Mouse (Mus musculus) lung, postnatal 0 days (tissue): Measurements from ENCODE around the gene Bmpr1a. TPM values are rescaled to one million over a fixed set of nuclear protein-coding genes. Genes with fewer than 3 reads are reported as not detected.
A peak's percentile ranks its signal among the peaks of the same experiment; 100 is the strongest.

Source experiments
- ATAC-seq: fragments of 200-750 bp; cut with Nextera tagmentation; 2 replicates; pipeline ENCODE4 v1.8.0; 2017; ENCODE audit warnings: moderate library complexity
- DNase-seq: peaks from one replicate; pipeline ENCODE4 v3.0.0-alpha.2; 2016; ENCODE audit warnings: low spot score
- H3K27ac ChIP-seq: fragments of 300-500 bp; sonication (generic); 2 replicates; pipeline ENCODE4 v1.5.1; 2014; ENCODE audit warnings: antibody characterized with exemption, mild to moderate bottlenecking, low read length, mixed read lengths
- H3K27me3 ChIP-seq: fragments of 300-500 bp; sonication (generic); replicated peaks from 2 replicates; pipeline ENCODE4 v1.6.1; 2014; ENCODE audit warnings: low read length, mixed read lengths; ENCODE audit not compliant: insufficient read depth
- H3K36me3 ChIP-seq: fragments of 300-500 bp; sonication (generic); 2 replicates; pipeline ENCODE4 v1.6.1; 2014; ENCODE audit warnings: low read length, mixed read lengths; ENCODE audit not compliant: insufficient read depth
- H3K4me1 ChIP-seq: fragments of 300-500 bp; sonication (generic); 2 replicates; pipeline ENCODE4 v1.6.1; 2014; ENCODE audit warnings: antibody characterized with exemption, low read depth, low read length, mixed read lengths; ENCODE audit not compliant: insufficient read depth
- H3K4me2 ChIP-seq: fragments of 300-500 bp; sonication (generic); replicated peaks from 2 replicates; pipeline ENCODE4 v1.6.1; 2014; ENCODE audit warnings: low read depth, mild to moderate bottlenecking, low read length, moderate library complexity, mixed read lengths
- H3K4me3 ChIP-seq: fragments of 300-500 bp; sonication (generic); 2 replicates; pipeline ENCODE4 v1.5.1; 2014; ENCODE audit warnings: low read depth, low read length
- H3K9ac ChIP-seq: fragments of 300-500 bp; sonication (generic); replicated peaks from 2 replicates; pipeline ENCODE4 v1.6.1; 2014; ENCODE audit warnings: low read depth, mild to moderate bottlenecking
- H3K9me3 ChIP-seq: fragments of 300-500 bp; sonication (generic); 2 replicates; pipeline ENCODE4 v1.6.1; 2016; ENCODE audit warnings: low read length, mixed read lengths
- CTCF ChIP-seq: IDR thresholded peaks from 2 replicates; pipeline ENCODE4 v1.5.1; 2016; ENCODE audit warnings: antibody characterized with exemption, mild to moderate bottlenecking
- EP300 ChIP-seq: IDR thresholded peaks from 2 replicates; pipeline ENCODE4 v1.6.1; 2016; ENCODE audit warnings: antibody characterized with exemption, mild to moderate bottlenecking, control low read depth
- WGBS: fragments of 180-500 bp; shearing (Covaris S2); extraction: QIAGEN DNeasy Blood & Tissue Kit; methylation state at CpG from one replicate; pipeline ENCODE4 v1.1.7; 2014; 5-methylcytosine and 5-hydroxymethylcytosine counted together
- polyA plus RNA-seq: library from polyadenylated mRNA; unstranded; fragments of >200 nt; fragmentation: Nextera tagmentation; extraction: Ambion mirVana; gene quantifications from 2 replicates; pipeline ENCODE4 v1.2.1, GENCODE M21; 2015

Bmpr1a gene
- polyA plus RNA-seq, 1 experiment from 2014 or later, result 19.6 TPM

DNA sequence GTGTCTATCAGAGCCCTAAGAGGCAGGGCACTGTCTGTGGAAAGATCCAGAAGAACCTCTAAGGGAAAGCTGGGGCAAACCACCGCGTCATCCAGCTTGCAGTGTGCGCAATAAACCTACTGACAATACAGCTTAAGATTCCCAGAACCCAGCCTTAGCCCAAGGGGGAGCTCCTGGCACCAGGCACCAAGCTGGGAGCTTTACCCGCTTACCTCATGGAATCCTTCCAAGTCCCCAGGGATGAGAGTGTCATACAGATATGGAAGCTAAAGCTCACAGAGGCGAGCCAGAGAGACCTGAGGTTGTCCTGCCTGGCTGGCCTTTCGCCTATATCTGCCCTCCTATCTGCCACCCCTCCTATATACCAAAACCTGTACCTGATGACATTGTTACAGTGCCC, 40.5 kb upstream of the Bmpr1a start:
- Histone ChIP-seq H3K9ac (no peak overlapping the region), H3K4me1 (no peaks in the 10 kb centered on the region), H3K27ac (no peak overlapping the region), H3K4me3 (no peak overlapping the region), H3K4me2 (no peak overlapping the region), H3K9me3 (no peaks in the 10 kb centered on the region), H3K36me3 (no peaks in the 10 kb centered on the region), H3K27me3 (no peaks in the 10 kb centered on the region)
- ATAC-seq, result no peak
- DNase-seq, result no peak
- WGBS, result 70% methylated on average over 6 of the region's 6 CpGs
- TF ChIP-seq EP300 (no peak), CTCF (no peak)

DNA sequence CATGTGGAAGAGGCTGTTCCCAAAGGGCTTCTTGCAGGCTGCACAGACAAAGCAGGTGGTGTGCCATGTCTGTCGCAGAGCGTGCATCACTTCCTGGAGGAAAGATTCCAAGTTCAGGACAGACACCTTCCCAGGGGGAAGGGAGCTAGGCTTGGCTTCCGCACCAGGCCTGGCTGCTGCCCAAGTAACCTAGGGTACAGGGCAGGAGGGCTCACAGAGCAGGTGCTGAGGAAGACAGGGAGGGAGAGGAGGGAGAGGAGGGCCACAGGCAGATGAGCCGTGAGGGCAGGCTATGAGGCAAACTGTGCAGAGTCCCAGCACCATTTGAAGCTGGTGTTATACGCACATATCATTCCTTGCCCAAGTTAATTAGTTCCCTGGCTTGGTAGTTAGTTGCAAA, 38.8 kb upstream of the Bmpr1a start:
- no peak for ATAC-seq
- no peak overlapping the region for H3K27ac ChIP-seq
- no peak overlapping the region for H3K4me2 ChIP-seq
- H3K36me3 ChIP-seq, result no peaks in the 10 kb centered on the region
- no peak overlapping the region for H3K9ac ChIP-seq
- 75% methylated on average over 5 of the region's 5 CpGs for WGBS
- H3K9me3 ChIP-seq, result no peaks in the 10 kb centered on the region
- no peaks in the 10 kb centered on the region for H3K4me1 ChIP-seq
- TF ChIP-seq EP300, result no peak
- TF ChIP-seq CTCF, result no peak
- H3K4me3 ChIP-seq, result no peak overlapping the region
- H3K27me3 ChIP-seq, result no peaks in the 10 kb centered on the region
- no peak for DNase-seq

DNA sequence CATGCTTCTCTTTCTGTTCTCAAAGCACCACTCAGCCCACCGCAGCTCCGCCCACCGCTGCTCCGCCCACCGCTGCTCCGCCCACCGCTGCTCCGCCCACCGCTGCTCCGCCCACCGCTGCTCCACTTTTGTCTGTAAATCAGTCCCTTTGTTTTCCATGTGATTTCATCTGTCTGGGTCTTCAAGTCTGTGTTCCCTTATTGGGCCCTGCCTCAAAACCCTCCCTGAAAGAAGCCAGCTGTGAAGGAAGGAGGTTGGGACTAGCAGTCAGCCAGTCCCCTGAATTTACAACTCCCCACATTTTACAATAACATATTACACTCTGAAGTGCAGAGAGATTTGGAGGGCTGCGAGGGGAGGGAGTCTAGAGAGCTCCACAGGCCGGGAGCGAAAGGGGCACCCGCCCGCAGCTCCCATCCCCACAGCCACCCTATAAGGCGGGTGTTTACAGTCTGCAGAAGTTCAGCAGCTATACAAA, 37.6 kb upstream of the Bmpr1a start:
- 8% methylated on average over 15 of the region's 17 CpGs for WGBS
- Histone ChIP-seq H3K9me3 (no peaks in the 10 kb centered on the region), H3K4me1 (no peaks in the 10 kb centered on the region), H3K9ac (no peak overlapping the region), H3K4me2 (peak overlapping the region; percentile 33), H3K36me3 (no peaks in the 10 kb centered on the region), H3K27ac (peak overlapping the region; percentile 51), H3K4me3 (no peak overlapping the region), H3K27me3 (no peaks in the 10 kb centered on the region)
- ATAC-seq, result peak; percentile 80
- TF ChIP-seq CTCF (no peak), EP300 (no peak)
- DNase-seq, result peak; percentile 79

DNA sequence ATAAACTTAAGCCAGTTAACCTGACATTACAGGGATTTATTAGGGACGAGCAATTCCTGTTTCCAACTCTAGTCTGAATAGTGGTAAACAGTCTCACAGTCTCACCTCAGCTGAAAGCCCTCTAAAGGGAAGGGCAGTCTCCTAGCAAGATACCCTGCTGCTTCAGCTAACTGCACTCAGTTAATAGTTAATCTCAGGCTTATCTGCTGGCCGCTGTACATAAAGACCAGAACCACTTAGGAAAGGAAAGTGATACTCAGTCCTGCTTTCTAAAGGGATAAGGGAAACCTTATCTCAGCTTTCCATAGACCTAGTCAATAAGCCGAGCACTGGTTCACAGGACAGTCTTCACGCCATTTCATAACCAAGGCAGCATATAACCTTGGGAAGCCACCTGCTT, 32.7 kb upstream of the Bmpr1a start:
- Histone ChIP-seq H3K27me3 (no peaks in the 10 kb centered on the region), H3K4me3 (no peak overlapping the region), H3K9me3 (no peaks in the 10 kb centered on the region), H3K9ac (no peak overlapping the region), H3K4me2 (no peak overlapping the region), H3K4me1 (no peaks in the 10 kb centered on the region), H3K36me3 (no peaks in the 10 kb centered on the region), H3K27ac (no peak overlapping the region)
- TF ChIP-seq EP300 (no peak), CTCF (no peak)
- ATAC-seq (no peak; the same call in 1 of the 2 replicates), DNase-seq (no peak)
- 34% methylated on average over 4 of the region's 4 CpGs for WGBS

DNA sequence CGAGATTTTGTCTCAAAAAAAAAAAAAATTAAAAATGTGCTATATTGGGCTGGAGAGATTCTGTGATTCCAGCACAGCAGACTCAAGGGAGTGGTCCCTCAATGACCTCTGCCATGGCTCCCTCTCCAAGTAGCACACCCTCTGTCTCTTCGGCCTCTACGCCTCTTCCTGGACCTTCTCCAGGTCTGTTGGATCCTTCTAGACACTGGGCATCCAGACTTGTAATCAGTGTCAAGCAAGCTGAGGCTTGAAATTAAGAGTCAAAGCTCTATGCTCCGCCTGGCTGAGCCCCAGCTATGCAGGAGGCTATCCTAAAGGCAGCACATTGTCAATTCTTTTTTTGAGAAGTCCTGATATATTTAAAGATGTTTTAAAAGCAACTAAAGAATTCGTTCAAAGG, 30.4 kb upstream of the Bmpr1a start:
- Histone ChIP-seq H3K9ac (no peak overlapping the region), H3K36me3 (no peaks in the 10 kb centered on the region), H3K27me3 (no peaks in the 10 kb centered on the region), H3K4me3 (no peak overlapping the region), H3K4me2 (no peak overlapping the region), H3K27ac (no peak overlapping the region), H3K9me3 (no peaks in the 10 kb centered on the region), H3K4me1 (no peaks in the 10 kb centered on the region)
- WGBS, result 59% methylated on average over 5 of the region's 5 CpGs
- TF ChIP-seq EP300 (no peak), CTCF (no peak)
- ATAC-seq (no peak), DNase-seq (no peak)

DNA sequence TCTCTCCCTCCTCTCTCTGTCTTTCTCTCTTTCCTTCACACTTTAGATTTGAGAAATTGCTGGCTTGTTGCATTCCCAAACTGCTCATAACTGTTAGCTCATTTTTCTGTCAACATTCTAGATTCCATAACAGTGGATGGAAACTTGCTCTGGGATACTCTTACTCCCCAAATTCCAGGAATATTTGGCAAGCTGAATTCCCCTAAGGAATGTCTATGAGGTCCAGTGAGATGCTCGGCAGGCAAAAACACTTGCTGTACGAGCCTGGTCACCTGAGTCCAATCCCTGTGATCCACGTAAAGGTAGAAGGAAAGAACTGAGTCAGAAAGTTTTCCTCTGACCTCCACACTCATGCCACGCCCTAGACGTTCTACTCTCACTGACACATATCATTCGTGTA, 29.4 kb upstream of the Bmpr1a start:
- ATAC-seq (peak; percentile 72), DNase-seq (peak; percentile 56)
- WGBS, result 54% methylated on average over 6 of the region's 6 CpGs
- no peak overlapping the region for H3K4me2 ChIP-seq
- no peaks in the 10 kb centered on the region for H3K9me3 ChIP-seq
- H3K27me3 ChIP-seq, result no peaks in the 10 kb centered on the region
- H3K36me3 ChIP-seq, result no peaks in the 10 kb centered on the region
- no peaks in the 10 kb centered on the region for H3K4me1 ChIP-seq
- no peak overlapping the region for H3K4me3 ChIP-seq
- no peak overlapping the region for H3K27ac ChIP-seq
- TF ChIP-seq CTCF, result no peak
- TF ChIP-seq EP300, result peak; percentile 85
- no peak overlapping the region for H3K9ac ChIP-seq

DNA sequence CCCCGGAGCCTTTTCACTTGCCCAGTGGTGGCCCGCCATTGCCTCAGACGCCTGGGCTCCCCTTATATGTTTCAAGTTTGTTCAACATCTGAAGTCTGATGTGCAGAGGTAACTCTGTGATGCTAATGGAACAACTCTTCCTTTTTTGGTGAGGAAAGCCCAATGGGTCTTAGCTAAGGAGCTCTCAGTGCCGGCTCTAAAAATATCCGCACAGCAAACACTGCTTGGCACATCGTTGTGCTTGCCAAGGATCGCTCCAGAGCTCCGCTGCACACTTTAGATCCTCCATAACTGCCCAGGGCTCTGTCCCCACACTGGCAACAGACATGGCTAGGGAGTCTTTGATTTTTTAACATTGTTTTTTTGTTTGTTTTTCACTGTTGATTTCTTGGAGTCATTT, 25.7 kb upstream of the Bmpr1a start:
- H3K27ac ChIP-seq, result no peak overlapping the region
- no peaks in the 10 kb centered on the region for H3K27me3 ChIP-seq
- no peaks in the 10 kb centered on the region for H3K4me1 ChIP-seq
- ATAC-seq (no peak), DNase-seq (no peak)
- TF ChIP-seq EP300, result no peak
- no peak for TF ChIP-seq CTCF
- no peak overlapping the region; the same call in 1 of the 2 replicates for H3K4me3 ChIP-seq
- WGBS, result 46% methylated on average over 8 of the region's 8 CpGs
- H3K9me3 ChIP-seq, result no peaks in the 10 kb centered on the region
- H3K9ac ChIP-seq, result no peak overlapping the region
- H3K36me3 ChIP-seq, result no peaks in the 10 kb centered on the region
- H3K4me2 ChIP-seq, result 0 out of 2 replicates have a peak overlapping the region, but pooled peaks have one; percentile 6
